Mouse (Mus musculus) gastrocnemius, postnatal 36 days (tissue): ENCODE measurements around the gene Idh2. TPM values are rescaled to one million over a fixed set of nuclear protein-coding genes. Genes with fewer than 3 reads are reported as not detected.

Experiments
- total RNA-seq, 2 experiments: library from RNA; stranded (reverse); gene quantifications; 2 replicates each; pipeline ENCODE4 v1.2.3; 2021

The Idh2 gene
- total RNA-seq, 2 experiments from 2014 or later = 186 to 375 TPM

Other genes with a start within 250 kb of the Idh2 start
- gene Ap3s2, start 194.7 kb downstream of the Idh2 start, total RNA-seq = 10 to 100 TPM; 16.0 to 17.9 TPM
- gene Arpin, start 180.0 kb downstream of the Idh2 start, total RNA-seq = 1 to 10 TPM; 2.8 to 3.5 TPM
- 10 to 100 TPM; 24.2 to 26.5 TPM for gene Zfp710, start 90.6 kb downstream of the Idh2 start, total RNA-seq
- 1 to 10 TPM; 1.6 TPM for gene Sema4b, start 71.4 kb upstream of the Idh2 start, total RNA-seq
- gene Cib1, start 117.4 kb upstream of the Idh2 start, total RNA-seq = 1 to 10 TPM; 4.9 to 8.2 TPM
- under 1 TPM; 0.69 to 0.79 TPM for gene Gdpgp1, start 117.5 kb upstream of the Idh2 start, total RNA-seq
- under 1 TPM; 0.17 to 0.33 TPM for gene Ttll13, start 131.0 kb upstream of the Idh2 start, total RNA-seq
- 10 to 100 TPM; 16.8 to 20.4 TPM for gene Ngrn, start 145.8 kb upstream of the Idh2 start, total RNA-seq
- gene Vps33b, start 154.3 kb upstream of the Idh2 start, total RNA-seq = 1 to 10 TPM; 2.9 to 3.4 TPM
- gene Prc1, start 179.1 kb upstream of the Idh2 start, total RNA-seq = 1 to 10 TPM; 1.2 to 1.3 TPM
- 1 to 10 TPM; 5.2 to 9.9 TPM for gene Rccd1, start 209.1 kb upstream of the Idh2 start, total RNA-seq
- 10 to 100 TPM in 1 of 2 experiments, 1 to 10 TPM in 1; 9.7 to 12.1 TPM for gene Unc45a, start 225.6 kb upstream of the Idh2 start, total RNA-seq
- 10 to 100 TPM; 17.6 to 21.1 TPM for gene Hddc3, start 227.7 kb upstream of the Idh2 start, total RNA-seq